Mouse (Mus musculus) forebrain, postnatal 0 days (tissue): ENCODE results near the gene Nkain2. TPM values are rescaled to one million over a fixed set of nuclear protein-coding genes. Genes with fewer than 3 reads are reported as not detected.
"Not testable (repeated sequence)": the region's sequence is repeated elsewhere in the genome, so short reads cannot be mapped to it uniquely, and the experiment has no call there.

Source experiments
- ATAC-seq: fragments of 200-750 bp; cut with Nextera tagmentation; 2 replicates; pipeline ENCODE4 v1.8.0; 2017; ENCODE audit warnings: mild to moderate bottlenecking, moderate library complexity
- DNase-seq: peaks from one replicate; pipeline ENCODE4 v3.0.0-alpha.2; 2015
- H3K27ac ChIP-seq: fragments of 300-500 bp; sonication (generic); 2 replicates; pipeline ENCODE4 v1.5.1; 2014; ENCODE audit warnings: low read depth, mild to moderate bottlenecking, antibody characterized with exemption, low read length, moderate library complexity, mixed read lengths
- H3K27me3 ChIP-seq: fragments of 300-500 bp; sonication (generic); 2 replicates; pipeline ENCODE4 v1.6.1; 2014; ENCODE audit warnings: mild to moderate bottlenecking, low read length, mixed read lengths; ENCODE audit not compliant: insufficient read depth
- H3K36me3 ChIP-seq: fragments of 300-500 bp; sonication (generic); 2 replicates; pipeline ENCODE4 v1.6.1; 2014; ENCODE audit warnings: mild to moderate bottlenecking, moderate library complexity; ENCODE audit not compliant: insufficient read depth
- H3K4me1 ChIP-seq: fragments of 300-500 bp; sonication (generic); 2 replicates; pipeline ENCODE4 v1.6.1; 2014; ENCODE audit warnings: antibody characterized with exemption; ENCODE audit not compliant: insufficient read depth
- H3K4me2 ChIP-seq: fragments of 300-500 bp; sonication (generic); 2 replicates; pipeline ENCODE4 v1.6.1; 2014; ENCODE audit warnings: low read depth, mild to moderate bottlenecking, moderate library complexity
- H3K4me3 ChIP-seq: fragments of 300-500 bp; sonication (generic); 2 replicates; pipeline ENCODE4 v1.5.1; 2014; ENCODE audit warnings: low read depth, low read length, mixed read lengths
- H3K9ac ChIP-seq: fragments of 300-500 bp; sonication (generic); 2 replicates; pipeline ENCODE4 v1.6.1; 2014; ENCODE audit warnings: mild to moderate bottlenecking
- H3K9me3 ChIP-seq: fragments of 300-500 bp; sonication (generic); 2 replicates; pipeline ENCODE4 v1.6.1; 2016; ENCODE audit warnings: low read length
- CTCF ChIP-seq: sonication (generic); IDR thresholded peaks from 2 replicates; pipeline ENCODE4 v1.5.1; 2016; ENCODE audit warnings: antibody characterized with exemption, control low read depth, low read depth
- WGBS: fragments of 180-500 bp; shearing (Covaris S2); extraction: QIAGEN DNeasy Blood & Tissue Kit; methylation state at CpG from one replicate; pipeline ENCODE4 v1.1.7; 2014; 5-methylcytosine and 5-hydroxymethylcytosine counted together
- polyA plus RNA-seq: library from polyadenylated mRNA; unstranded; fragments of >200 nt; fragmentation: Nextera tagmentation; extraction: Ambion mirVana; gene quantifications from 2 replicates; pipeline ENCODE4 v1.2.1, GENCODE M21; 2015
- total RNA-seq: library from RNA; depleted of rRNA; stranded (reverse); fragments of >200 nt; gene quantifications from 2 replicates; pipeline ENCODE4 v1.2.3, GENCODE M21; 2014

The Nkain2 gene
- total and polyA plus RNA-seq, 2 experiments from 2014 or later: 24.7 to 90.1 TPM

DNA sequence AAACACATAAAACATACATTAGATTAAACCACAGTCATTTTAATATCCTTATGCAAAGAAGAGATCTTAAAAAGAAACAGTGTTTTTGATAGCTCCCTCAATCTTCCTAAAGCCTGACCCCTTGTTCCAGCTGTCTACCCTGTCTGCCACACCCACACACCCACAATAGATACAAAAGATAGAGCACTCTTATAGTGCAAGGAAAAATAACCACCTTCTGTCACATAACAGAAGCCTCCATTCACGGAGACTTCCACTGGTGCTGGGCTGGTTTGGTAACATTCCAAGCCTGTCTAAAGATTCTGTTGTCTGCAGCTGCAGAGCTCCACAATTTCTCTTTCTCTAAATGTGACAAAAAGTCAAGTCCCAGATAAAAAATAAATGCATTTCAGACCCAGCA is 20.7 kb downstream of the Nkain2 start:
- ATAC-seq (peak; percentile 61; the same call in 1 of the 2 replicates), DNase-seq (peak; percentile 35)
- no peak overlapping the region for H3K4me3 ChIP-seq
- H3K27ac ChIP-seq: 0 out of 2 replicates have a peak overlapping the region, but pooled peaks have one; percentile 30
- H3K9ac ChIP-seq: no peak overlapping the region
- H3K36me3 ChIP-seq: no peaks in the 10 kb centered on the region
- 17% methylated on average over 1 of the region's 1 CpGs for WGBS
- no peaks in the 10 kb centered on the region for H3K9me3 ChIP-seq
- TF ChIP-seq CTCF: no peak
- H3K27me3 ChIP-seq: no peaks in the 10 kb centered on the region
- no peaks in the 10 kb centered on the region for H3K4me1 ChIP-seq
- no peak overlapping the region for H3K4me2 ChIP-seq

DNA sequence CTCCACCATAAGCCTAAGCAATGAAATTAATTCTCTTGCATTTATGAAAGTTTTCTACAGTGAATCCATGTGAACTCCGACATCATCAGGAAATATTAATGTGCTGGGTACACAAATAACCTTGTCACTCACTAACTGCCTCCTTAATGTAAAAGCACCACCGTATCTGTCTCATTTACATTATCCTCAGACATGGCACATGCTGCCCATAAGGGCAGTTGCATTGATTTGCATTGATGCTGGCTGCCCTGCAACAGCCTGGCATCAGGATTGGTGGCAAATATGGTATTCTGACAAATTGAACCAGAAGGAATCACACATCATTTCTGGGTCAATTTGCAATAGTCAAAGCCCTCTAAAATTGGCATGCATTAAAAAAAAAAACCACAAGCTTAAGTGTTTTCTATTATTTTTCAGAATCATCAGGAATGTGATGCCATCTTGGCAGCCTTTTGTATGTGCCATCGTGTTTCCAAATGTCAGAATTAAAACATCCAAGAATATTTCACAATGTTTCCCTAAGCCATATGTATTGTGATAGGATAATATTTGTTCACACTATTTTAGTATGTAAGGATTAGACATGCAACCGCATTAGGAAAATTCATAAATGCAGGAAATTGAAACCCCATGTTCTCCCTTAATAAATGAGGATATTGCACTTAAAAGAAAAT is 74.9 kb downstream of the Nkain2 start:
- no peaks in the 10 kb centered on the region for H3K4me1 ChIP-seq
- no peaks in the 10 kb centered on the region for H3K27me3 ChIP-seq
- H3K4me2 ChIP-seq: no peak overlapping the region
- no peaks in the 10 kb centered on the region for H3K36me3 ChIP-seq
- H3K4me3 ChIP-seq: no peak overlapping the region
- H3K27ac ChIP-seq: no peak overlapping the region
- no peaks in the 10 kb centered on the region for H3K9me3 ChIP-seq
- DNase-seq (peak; percentile 11), ATAC-seq (peak; percentile 42; the same call in 1 of the 2 replicates)
- 47% methylated on average over 4 of the region's 4 CpGs for WGBS
- no peak for TF ChIP-seq CTCF
- no peak overlapping the region for H3K9ac ChIP-seq

- Histone ChIP-seq H3K9me3 (no peaks in the 10 kb centered on the region), H3K27ac (no peak overlapping the region), H3K4me3 (no peak overlapping the region), H3K27me3 (no peaks in the 10 kb centered on the region), H3K9ac (no peak overlapping the region), H3K36me3 (no peaks in the 10 kb centered on the region), H3K4me2 (no peak overlapping the region), H3K4me1 (no peaks in the 10 kb centered on the region)
- TF ChIP-seq CTCF: no peak
- DNase-seq: peak; percentile 23
- peak; percentile 20; the same call in 1 of the 2 replicates for ATAC-seq
- WGBS: 44% methylated on average over 2 of the region's 2 CpGs
Measured at GRCm38 (mm10) chr10:32796215-32796614, 94.0 kb downstream of the Nkain2 start.

GRCm38 (mm10) chr10:32790541-32790940 is 99.7 kb downstream of the Nkain2 start:
- no peak for ATAC-seq
- no peak for DNase-seq
- Histone ChIP-seq H3K9me3 (no peaks in the 10 kb centered on the region), H3K4me3 (no peak overlapping the region), H3K27ac (no peak overlapping the region), H3K27me3 (no peaks in the 10 kb centered on the region), H3K4me1 (no peaks in the 10 kb centered on the region), H3K36me3 (no peaks in the 10 kb centered on the region), H3K9ac (no peak overlapping the region), H3K4me2 (no peak overlapping the region)
- no peak for TF ChIP-seq CTCF

- Histone ChIP-seq H3K27me3 (no peaks in the 10 kb centered on the region), H3K4me3 (no peak overlapping the region), H3K9me3 (no peaks in the 10 kb centered on the region), H3K36me3 (no peaks in the 10 kb centered on the region), H3K9ac (no peak overlapping the region), H3K4me2 (no peak overlapping the region), H3K4me1 (no peaks in the 10 kb centered on the region), H3K27ac (no peak overlapping the region)
- TF ChIP-seq CTCF: no peak
- WGBS: 75% methylated on average over 3 of the region's 3 CpGs
- 0 out of 2 replicates have a peak, but pooled peaks have one; percentile 32 for ATAC-seq
- no peak for DNase-seq
Measured at GRCm38 (mm10) chr10:32782732-32783359, 107.4 kb downstream of the Nkain2 start.

GRCm38 (mm10) chr10:32738989-32739388 is 151.3 kb downstream of the Nkain2 start:
- Histone ChIP-seq H3K27me3 (no peaks in the 10 kb centered on the region), H3K4me2 (no peak overlapping the region), H3K4me3 (no peak overlapping the region), H3K4me1 (no peaks in the 10 kb centered on the region), H3K9ac (no peak overlapping the region), H3K27ac (no peak overlapping the region), H3K9me3 (no peaks in the 10 kb centered on the region), H3K36me3 (no peaks in the 10 kb centered on the region)
- TF ChIP-seq CTCF: no peak
- 87% methylated on average over 2 of the region's 2 CpGs for WGBS
- DNase-seq (no peak), ATAC-seq (no peak)

- 70% methylated on average over 1 of the region's 1 CpGs for WGBS
- not testable (repeated sequence) for H3K9ac ChIP-seq, ATAC-seq, H3K4me1 ChIP-seq, H3K36me3 ChIP-seq, H3K4me3 ChIP-seq, H3K27ac ChIP-seq, DNase-seq, H3K4me2 ChIP-seq, H3K27me3 ChIP-seq, H3K9me3 ChIP-seq
Measured at GRCm38 (mm10) chr10:32706579-32706978, 183.7 kb downstream of the Nkain2 start.
